Mouse (Mus musculus) heart, adult 8-10 months (tissue): ENCODE data around the gene Tigd2. TPM values are rescaled to one million over a fixed set of nuclear protein-coding genes. Genes with fewer than 3 reads are reported as not detected.

ENCODE experiments used
- DNase-seq: peaks from one replicate; pipeline ENCODE4 v3.0.0; 2022; ENCODE audit warnings: low spot score
- total RNA-seq, 4 experiments: library from RNA; stranded (reverse); gene quantifications; 2 replicates each; pipeline ENCODE4 v1.2.4; 2022

The Tigd2 gene
- total RNA-seq, 4 experiments from 2014 or later, result 10.7 to 14.2 (median 12.3) TPM

DNA sequence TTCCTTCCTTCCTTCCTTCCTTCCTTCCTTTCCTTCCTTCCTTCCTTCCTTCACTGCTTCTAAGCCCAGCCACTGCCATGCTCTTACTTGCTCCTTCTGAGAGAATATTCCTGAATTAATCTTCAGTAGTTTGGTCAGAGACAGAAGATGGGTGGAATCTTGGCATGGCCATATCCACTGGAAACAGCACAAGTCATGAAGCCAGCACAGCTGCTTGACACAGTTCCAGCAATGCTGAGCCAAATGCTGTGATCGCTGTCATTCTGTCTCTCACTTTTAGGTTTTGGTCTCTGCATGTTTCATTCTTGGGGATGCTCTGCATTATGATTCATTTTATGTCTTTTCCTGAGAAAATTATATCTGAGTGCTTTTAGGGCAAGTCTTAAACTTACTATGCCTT is 47.2 kb downstream of the Tigd2 start:
- DNase-seq, result peak; percentile 52

Other genes starting within 250 kb of the Tigd2 start
- gene Fam13a, start 184.3 kb upstream of the Tigd2 start, total RNA-seq, result 10 to 100 TPM; 23.5 to 28.1 (median 24.4) TPM
- under 1 TPM; 0.33 to 0.50 (median 0.42) TPM for gene Gprin3, start 217.4 kb downstream of the Tigd2 start, total RNA-seq